Comparison of ENCODE assay signal across 22 mouse cellular contexts in the genomic region with DNA sequence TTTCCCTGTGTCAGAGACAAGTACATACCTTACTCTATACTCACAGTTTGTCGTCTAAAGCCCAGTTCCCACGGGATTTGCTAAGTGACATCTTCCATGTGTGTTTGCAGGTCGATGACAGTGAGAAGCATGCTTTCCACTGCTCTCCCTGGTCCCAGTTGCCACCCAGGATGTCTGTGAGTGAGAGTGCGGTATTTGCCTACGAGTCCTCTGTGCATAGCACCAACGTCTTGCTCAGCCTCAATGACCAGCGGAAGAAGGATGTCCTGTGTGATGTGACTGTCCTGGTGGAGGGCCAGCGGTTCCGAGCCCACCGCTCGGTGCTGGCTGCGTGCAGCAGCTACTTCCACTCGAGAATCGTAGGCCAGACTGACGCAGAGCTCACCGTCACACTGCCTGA. TPM values are rescaled to one million over a fixed set of nuclear protein-coding genes. Genes with fewer than 3 reads are reported as not detected.
A peak's percentile ranks its signal among the peaks of the same experiment; 100 is the strongest.
DNase-seq lines count a peak whose midpoint lies in the region; ATAC-seq lines count a peak whose summit lies in the region.
"Had no signal": no experiment of that assay in that cellular context is flagged by ENCODE, and none has a peak within 500 bp of the region (broad histone marks: within the 10 kb centered on the region; RNA-seq: fewer than 3 reads in every experiment).

No protein-coding gene starts in this region.

- WGBS in heart, embryonic 10.5 days, result 82% methylated on average over 16 of the region's 16 CpGs
- 83% methylated on average over 16 of the region's 16 CpGs for WGBS in lung, embryonic 15.5 days

- no peaks in the 10 kb centered on the region for H3K27me3 ChIP-seq in heart, embryonic 10.5 days (ENCODE audit: insufficient read depth, poor library complexity, severe bottlenecking)
- H3K27me3 ChIP-seq in lung, embryonic 15.5 days, result no peaks in the 10 kb centered on the region
- H3K27me3 ChIP-seq in megakaryocyte, embryonic 14.5 days (replicated peaks), result no peaks in the 10 kb centered on the region
- H3K27me3 ChIP-seq: embryonic facial prominence, embryonic 12.5 days; embryonic facial prominence, embryonic 15.5 days; hindbrain, embryonic 13.5 days; intestine, embryonic 15.5 days had no signal

- no peak overlapping the region for H3K27ac ChIP-seq in heart, embryonic 10.5 days
- 0 out of 2 replicates have a peak overlapping the region, but pooled peaks have one; percentile 35 for H3K27ac ChIP-seq in lung, embryonic 15.5 days
- H3K27ac ChIP-seq: embryonic facial prominence, embryonic 12.5 days; embryonic facial prominence, embryonic 15.5 days; hindbrain, embryonic 10.5 days; hindbrain, embryonic 13.5 days; intestine, embryonic 15.5 days had no signal

- peaks cover 63% of the 10 kb centered on the region for H3K4me1 ChIP-seq in heart, embryonic 10.5 days
- H3K4me1 ChIP-seq in lung, embryonic 15.5 days, result peaks cover 23% of the 10 kb centered on the region
- H3K4me1 ChIP-seq in megakaryocyte, embryonic 14.5 days, result peaks cover 93% of the 10 kb centered on the region

- H3K9me3 ChIP-seq in heart, embryonic 10.5 days, result no peaks in the 10 kb centered on the region
- H3K9me3 ChIP-seq in lung, embryonic 15.5 days, result no peaks in the 10 kb centered on the region
- H3K9me3 ChIP-seq in megakaryocyte, embryonic 14.5 days, result no peaks in the 10 kb centered on the region
- H3K9me3 ChIP-seq: embryonic facial prominence, embryonic 12.5 days; embryonic facial prominence, embryonic 15.5 days; hindbrain, embryonic 10.5 days; hindbrain, embryonic 13.5 days; intestine, embryonic 15.5 days had no signal

- peak; percentile 78 for DNase-seq in heart, embryonic 10.5 days (ENCODE audit: low spot score)
- DNase-seq in heart, adult 8-10 months (ENCODE audit: low spot score), result no peak
- DNase-seq in lung, adult 18-20 months, result no peak
- DNase-seq: adrenal gland, adult 2 months; adrenal gland, postnatal 14 days; cerebellum, adult 11 months; cerebellum, adult 2 months; cerebellum, adult 9-11 months; cerebellum, postnatal 25 days; gastrocnemius, postnatal 10 days; gastrocnemius, postnatal 36 days had no signal

- ATAC-seq in lung, embryonic 15.5 days (ENCODE audit: borderline replicate concordance, extremely low read depth, low FRiP score, low TSS enrichment), result no peak
- ATAC-seq in megakaryocyte, adult 5-6 weeks (ENCODE audit: poor library complexity, severe bottlenecking), result no peak
- ATAC-seq: CD4-positive, CD25-positive, alpha-beta regulatory T cell, adult 4 months; forebrain, embryonic 14.5 days; hindbrain, embryonic 16.5 days; intestine, embryonic 15.5 days had no signal

- H3K9ac ChIP-seq in lung, embryonic 15.5 days, result no peak overlapping the region
- H3K9ac ChIP-seq: embryonic facial prominence, embryonic 12.5 days; embryonic facial prominence, embryonic 15.5 days; hindbrain, embryonic 13.5 days; intestine, embryonic 15.5 days had no signal

- peaks cover 12% of the 10 kb centered on the region for H3K36me3 ChIP-seq in heart, embryonic 10.5 days
- H3K36me3 ChIP-seq in lung, embryonic 15.5 days, result peaks cover 4% of the 10 kb centered on the region; the same call in 1 of the 2 replicates
- peaks cover 78% of the 10 kb centered on the region for H3K36me3 ChIP-seq in megakaryocyte, embryonic 14.5 days (replicated peaks; ENCODE audit: low read length)

- no peak overlapping the region for H3K4me2 ChIP-seq in lung, embryonic 15.5 days
- H3K4me2 ChIP-seq: embryonic facial prominence, embryonic 12.5 days; embryonic facial prominence, embryonic 15.5 days; hindbrain, embryonic 13.5 days; intestine, embryonic 15.5 days had no signal

- H3K4me3 ChIP-seq in heart, embryonic 10.5 days, result no peak overlapping the region
- H3K4me3 ChIP-seq in lung, embryonic 15.5 days, result no peak overlapping the region
- peak overlapping the region; percentile 51 for H3K4me3 ChIP-seq in megakaryocyte, embryonic 14.5 days (replicated peaks)
- H3K4me3 ChIP-seq: embryonic facial prominence, embryonic 12.5 days; embryonic facial prominence, embryonic 15.5 days; hindbrain, embryonic 10.5 days; hindbrain, embryonic 13.5 days; intestine, embryonic 15.5 days had no signal

RNA-seq across cellular contexts. Expression of a gene that starts 16.5 kb away (rescaled TPM):
- 8.5 and 9.4 TPM in 2 replicates for polyA plus RNA-seq in heart, embryonic 10.5 days (2016; fragmentation: Nextera tagmentation; extraction: Ambion mirVana)
- 10 to 100 TPM; 19.3 to 30.9 (median 28.2) TPM for total RNA-seq in heart, adult 8-10 months (2022)
- 9.1 and 10.4 TPM in 2 replicates for polyA plus RNA-seq in lung, embryonic 15.5 days (2015; fragmentation: Nextera tagmentation; extraction: Ambion mirVana)
- 6.0 and 6.3 TPM in 2 replicates for polyA plus RNA-seq in megakaryocyte, embryonic 14.5 days (2012; ENCODE audit: insufficient read depth, low replicate concordance)
- 52.2 and 53.5 TPM in 2 replicates for total RNA-seq in megakaryocyte, adult 5-6 weeks (2015)
- 90.8 and 98.4 TPM in 2 replicates for total RNA-seq in megakaryocyte, adult 5-6 weeks (2017)
